9 mouse cellular contexts compared by ENCODE assay signal in genomic region chr5:149524242-149524858, GRCm38 (mm10). TPM values are rescaled to one million over a fixed set of nuclear protein-coding genes. Genes with fewer than 3 reads are reported as not detected.
DNase-seq lines count a peak whose midpoint lies in the region; ATAC-seq and TF ChIP-seq lines count a peak whose summit lies in the region.
"Had no signal": no experiment of that assay in that cellular context is flagged by ENCODE, and none has a peak within 500 bp of the region (broad histone marks: within the 10 kb centered on the region; RNA-seq: fewer than 3 reads in every experiment).

No protein-coding gene starts in this region.

- peak overlapping the region; percentile 35 for H3K4me3 ChIP-seq in heart, embryonic 13.5 days
- no peak overlapping the region for H3K4me3 ChIP-seq in kidney, postnatal 0 days (replicated peaks; ENCODE audit: low read depth, low read length)
- H3K4me3 ChIP-seq in liver, embryonic 11.5 days (ENCODE audit: low read depth, low read length): no peak overlapping the region
- peak overlapping the region; percentile 16; the same call in 1 of the 2 replicates for H3K4me3 ChIP-seq in stomach, embryonic 16.5 days (replicated peaks; ENCODE audit: low read length)
- H3K4me3 ChIP-seq: erythroblast, embryonic 14.5 days had no signal

- peak overlapping the region; percentile 64 for H3K4me2 ChIP-seq in heart, embryonic 13.5 days
- H3K4me2 ChIP-seq in kidney, postnatal 0 days (ENCODE audit: low read length): 0 out of 2 replicates have a peak overlapping the region, but pooled peaks have one; percentile 30
- peak overlapping the region; percentile 26; the same call in 1 of the 2 replicates for H3K4me2 ChIP-seq in liver, embryonic 11.5 days
- peak overlapping the region; percentile 46 for H3K4me2 ChIP-seq in stomach, embryonic 16.5 days (ENCODE audit: low read depth, low read length)

- H3K27me3 ChIP-seq in heart, embryonic 13.5 days (replicated peaks): peaks cover 17% of the 10 kb centered on the region
- H3K27me3 ChIP-seq in kidney, postnatal 0 days (ENCODE audit: insufficient read depth, low read length): no peaks in the 10 kb centered on the region
- no peaks in the 10 kb centered on the region; the same call in 1 of the 2 replicates for H3K27me3 ChIP-seq in liver, embryonic 11.5 days (replicated peaks; ENCODE audit: control insufficient read depth, insufficient read depth, low read length)
- H3K27me3 ChIP-seq in stomach, embryonic 16.5 days (ENCODE audit: control insufficient read depth, insufficient read depth, low read length): no peaks in the 10 kb centered on the region

- 14% methylated on average over 16 of the region's 16 CpGs for WGBS in heart, embryonic 13.5 days
- 25% methylated on average over 16 of the region's 16 CpGs for WGBS in kidney, postnatal 0 days
- 29% methylated on average over 16 of the region's 16 CpGs for WGBS in liver, embryonic 11.5 days
- WGBS in stomach, embryonic 16.5 days: 17% methylated on average over 16 of the region's 16 CpGs

- DNase-seq in CD4-positive, CD25-positive, alpha-beta regulatory T cell, adult 2 months (ENCODE audit: low read depth, low spot score): peak; percentile 90
- peak; percentile 91 for DNase-seq in brain, embryonic 18.5 days (ENCODE audit: low read depth, low spot score)
- peak; percentile 87 for DNase-seq in fibroblast of lung, adult 2 months (ENCODE audit: low read depth)
- peak; percentile 90 for DNase-seq in kidney, postnatal 0 days (ENCODE audit: low spot score)
- DNase-seq in liver, embryonic 11.5 days (ENCODE audit: low spot score): peak; percentile 61
- DNase-seq in neural tube, embryonic 10.5 days (ENCODE audit: extremely low spot score, low spot score): peak; percentile 82

- no peaks in the 10 kb centered on the region for H3K36me3 ChIP-seq in heart, embryonic 13.5 days
- no peaks in the 10 kb centered on the region for H3K36me3 ChIP-seq in kidney, postnatal 0 days (ENCODE audit: insufficient read depth, low read length)
- no peaks in the 10 kb centered on the region for H3K36me3 ChIP-seq in liver, embryonic 11.5 days (ENCODE audit: control insufficient read depth, insufficient read depth, low read length)
- H3K36me3 ChIP-seq in stomach, embryonic 16.5 days (ENCODE audit: control insufficient read depth, insufficient read depth, low read length): no peaks in the 10 kb centered on the region

- peak overlapping the region; percentile 84 for H3K27ac ChIP-seq in heart, embryonic 13.5 days (replicated peaks)
- H3K27ac ChIP-seq in kidney, postnatal 0 days: no peak overlapping the region
- no peak overlapping the region for H3K27ac ChIP-seq in liver, embryonic 11.5 days (ENCODE audit: low read depth, low read length)
- peak overlapping the region; percentile 67 for H3K27ac ChIP-seq in stomach, embryonic 16.5 days (ENCODE audit: low read length)

- ATAC-seq in heart, embryonic 13.5 days (ENCODE audit: extremely low read depth, insufficient number of reproducible peaks, low FRiP score, low TSS enrichment): peak; percentile 59; the same call in 1 of the 2 replicates
- ATAC-seq in kidney, postnatal 0 days (replicated peaks; ENCODE audit: low FRiP score, low read depth): no peak
- ATAC-seq in liver, embryonic 11.5 days (replicated peaks; ENCODE audit: low FRiP score): peak; percentile 65; the same call in 1 of the 2 replicates
- peak; percentile 83 for ATAC-seq in stomach, embryonic 16.5 days (ENCODE audit: insufficient read depth, low FRiP score)

- peaks cover 45% of the 10 kb centered on the region for H3K4me1 ChIP-seq in heart, embryonic 13.5 days
- 0 out of 2 replicates have a peak, but pooled peaks cover 5% of the 10 kb centered on the region for H3K4me1 ChIP-seq in kidney, postnatal 0 days (replicated peaks; ENCODE audit: insufficient read depth, low read length)
- H3K4me1 ChIP-seq in liver, embryonic 11.5 days (replicated peaks; ENCODE audit: control insufficient read depth, insufficient read depth, low read length): no peaks in the 10 kb centered on the region; the same call in 1 of the 2 replicates
- H3K4me1 ChIP-seq in stomach, embryonic 16.5 days (ENCODE audit: control insufficient read depth, insufficient read depth, low read length): peaks cover 31% of the 10 kb centered on the region

- TF ChIP-seq CTCF in kidney, postnatal 0 days (IDR thresholded peaks at IDR 0.05; ENCODE audit: low read depth): peak; percentile 94

- H3K9ac ChIP-seq in heart, embryonic 13.5 days: peak overlapping the region; percentile 58; the same call in 1 of the 2 replicates
- no peak overlapping the region for H3K9ac ChIP-seq in kidney, postnatal 0 days (ENCODE audit: low read depth, low read length)
- H3K9ac ChIP-seq in liver, embryonic 11.5 days (ENCODE audit: low read depth, low read length): no peak overlapping the region
- H3K9ac ChIP-seq in stomach, embryonic 16.5 days (ENCODE audit: low read length): peak overlapping the region; percentile 54

- peaks cover 3% of the 10 kb centered on the region; the same call in 1 of the 2 replicates for H3K9me3 ChIP-seq in heart, embryonic 13.5 days
- H3K9me3 ChIP-seq in kidney, postnatal 0 days (replicated peaks; ENCODE audit: low read length): no peaks in the 10 kb centered on the region
- no peaks in the 10 kb centered on the region for H3K9me3 ChIP-seq in liver, embryonic 11.5 days (ENCODE audit: control insufficient read depth, low read length)
- no peaks in the 10 kb centered on the region for H3K9me3 ChIP-seq in stomach, embryonic 16.5 days (replicated peaks; ENCODE audit: control insufficient read depth, low read length)

RNA-seq across cellular contexts. Expression of gene Wdr95, which starts 4.1 kb away (rescaled TPM):
- polyA plus RNA-seq in heart, embryonic 13.5 days (2015; fragmentation: Nextera tagmentation; extraction: Ambion mirVana): not detected in 2 replicates
- polyA plus RNA-seq in kidney, postnatal 0 days (2015; fragmentation: Nextera tagmentation; extraction: Ambion mirVana): 0.05 TPM in 1 of 2 replicates, not detected in the other
- polyA plus RNA-seq in liver, embryonic 11.5 days (2014; fragmentation: Nextera tagmentation; extraction: Ambion mirVana): not detected in 2 replicates
- polyA plus RNA-seq in stomach, embryonic 16.5 days (2015; fragmentation: Nextera tagmentation; extraction: Ambion mirVana): 0.15 and 0.18 TPM in 2 replicates
- polyA plus RNA-seq: erythroblast, embryonic 14.5 days had no signal

Comparison
In these comparisons a context has a peak if more than half of its experiments do, and no peak if none do; other contexts are left out.
1. H3K27ac ChIP-seq: peak in heart, embryonic 13.5 days (single experiment) and stomach, embryonic 16.5 days (single experiment); none in kidney, postnatal 0 days (single experiment) and liver, embryonic 11.5 days (single experiment).
2. H3K4me3 ChIP-seq: peak in heart, embryonic 13.5 days (single experiment) and stomach, embryonic 16.5 days (single experiment); none in kidney, postnatal 0 days (single experiment) and liver, embryonic 11.5 days (single experiment).
3. H3K9ac ChIP-seq: peak in heart, embryonic 13.5 days (single experiment) and stomach, embryonic 16.5 days (single experiment); none in kidney, postnatal 0 days (single experiment) and liver, embryonic 11.5 days (single experiment).
4. Peak in every context shown above with its lines, with median percentiles within 50 percentile points of each other: DNase-seq and H3K4me2 ChIP-seq.